Mouse (Mus musculus) intestine, embryonic 14.5 days (tissue): ENCODE results near the gene Dtx2. TPM values are rescaled to one million over a fixed set of nuclear protein-coding genes. Genes with fewer than 3 reads are reported as not detected.
A peak's percentile ranks its signal among the peaks of the same experiment; 100 is the strongest.

Experiments used
- ATAC-seq: fragments of 200-750 bp; cut with Nextera tagmentation; replicated peaks from 2 replicates; pipeline ENCODE4 v1.8.0; 2017; ENCODE audit warnings: low read depth, moderate number of reproducible peaks, moderate TSS enrichment, moderate library complexity; ENCODE audit not compliant: low FRiP score, low TSS enrichment
- DNase-seq: peaks from one replicate; pipeline ENCODE4 v3.0.0-alpha.2; 2018; ENCODE audit warnings: low spot score
- H3K27ac ChIP-seq: fragments of 300-500 bp; sonication (generic); 2 replicates; pipeline ENCODE4 v1.5.1; 2014; ENCODE audit warnings: low read depth, mild to moderate bottlenecking, control low read depth
- H3K27me3 ChIP-seq: fragments of 300-500 bp; sonication (generic); replicated peaks from 2 replicates; pipeline ENCODE4 v1.6.1; 2014; ENCODE audit warnings: low read length, control low read depth; ENCODE audit not compliant: control insufficient read depth, insufficient read depth
- H3K36me3 ChIP-seq: fragments of 300-500 bp; sonication (generic); 2 replicates; pipeline ENCODE4 v1.6.1; 2014; ENCODE audit warnings: low read length, control low read depth; ENCODE audit not compliant: control insufficient read depth, insufficient read depth
- H3K4me1 ChIP-seq: fragments of 300-500 bp; sonication (generic); replicated peaks from 2 replicates; pipeline ENCODE4 v1.6.1; 2014; ENCODE audit warnings: low read length, control low read depth, mixed read lengths; ENCODE audit not compliant: control insufficient read depth, insufficient read depth
- H3K4me2 ChIP-seq: fragments of 300-500 bp; sonication (generic); 2 replicates; pipeline ENCODE4 v1.6.1; 2014; ENCODE audit warnings: low read length
- H3K4me3 ChIP-seq: fragments of 300-500 bp; sonication (generic); 2 replicates; pipeline ENCODE4 v1.5.1; 2014; ENCODE audit warnings: low read depth, low read length, control low read depth, mixed read lengths
- H3K9ac ChIP-seq: fragments of 300-500 bp; sonication (generic); 2 replicates; pipeline ENCODE4 v1.6.1; 2014; ENCODE audit warnings: mild to moderate bottlenecking, low read length
- H3K9me3 ChIP-seq: fragments of 300-500 bp; sonication (generic); 2 replicates; pipeline ENCODE4 v1.6.1; 2016; ENCODE audit warnings: low read length, control low read depth; ENCODE audit not compliant: control insufficient read depth
- WGBS: fragments of 180-500 bp; shearing (Covaris S2); extraction: QIAGEN DNeasy Blood & Tissue Kit; methylation state at CpG from one replicate; pipeline ENCODE4 v1.1.7; 2014; 5-methylcytosine and 5-hydroxymethylcytosine counted together
- polyA plus RNA-seq: library from polyadenylated mRNA; unstranded; fragments of >200 nt; fragmentation: Nextera tagmentation; extraction: Ambion mirVana; gene quantifications from 2 replicates; pipeline ENCODE4 v1.2.1, GENCODE M21; 2014

Dtx2 gene
- polyA plus RNA-seq, 1 experiment from 2014 or later, result 23.2 TPM

- DNase-seq, result no peak
- H3K9me3 ChIP-seq, result no peaks in the 10 kb centered on the region
- WGBS, result 92% methylated on average over 9 of the region's 9 CpGs
- no peak overlapping the region for H3K9ac ChIP-seq
- H3K4me1 ChIP-seq, result no peaks in the 10 kb centered on the region
- no peak overlapping the region for H3K4me2 ChIP-seq
- no peak for ATAC-seq
- H3K36me3 ChIP-seq, result peaks cover 60% of the 10 kb centered on the region
- H3K27ac ChIP-seq, result no peak overlapping the region
- H3K27me3 ChIP-seq, result no peaks in the 10 kb centered on the region
- H3K4me3 ChIP-seq, result no peak overlapping the region
Measured at GRCm38 (mm10) chr5:136026859-136027258, 32.3 kb downstream of the Dtx2 start.

- Histone ChIP-seq H3K9me3 (no peaks in the 10 kb centered on the region), H3K4me2 (no peak overlapping the region), H3K4me1 (no peaks in the 10 kb centered on the region), H3K27me3 (no peaks in the 10 kb centered on the region), H3K36me3 (peaks cover 63% of the 10 kb centered on the region), H3K4me3 (no peak overlapping the region), H3K27ac (no peak overlapping the region), H3K9ac (no peak overlapping the region)
- DNase-seq (no peak), ATAC-seq (no peak)
- 84% methylated on average over 11 of the region's 11 CpGs for WGBS
Measured at GRCm38 (mm10) chr5:136027612-136028311, 33.2 kb downstream of the Dtx2 start.

- DNase-seq (no peak), ATAC-seq (no peak)
- H3K9ac ChIP-seq, result no peak overlapping the region
- no peaks in the 10 kb centered on the region for H3K4me1 ChIP-seq
- WGBS, result 79% methylated on average over 4 of the region's 4 CpGs
- H3K36me3 ChIP-seq, result peaks cover 22% of the 10 kb centered on the region
- no peak overlapping the region for H3K27ac ChIP-seq
- no peak overlapping the region for H3K4me3 ChIP-seq
- no peak overlapping the region for H3K4me2 ChIP-seq
- no peaks in the 10 kb centered on the region for H3K27me3 ChIP-seq
- no peaks in the 10 kb centered on the region for H3K9me3 ChIP-seq
Measured at GRCm38 (mm10) chr5:136034868-136035267, 40.3 kb downstream of the Dtx2 start.

- H3K27ac ChIP-seq, result no peak overlapping the region
- ATAC-seq (no peak), DNase-seq (no peak)
- H3K4me2 ChIP-seq, result no peak overlapping the region
- peaks cover 18% of the 10 kb centered on the region for H3K36me3 ChIP-seq
- 82% methylated on average over 1 of the region's 1 CpGs for WGBS
- H3K4me1 ChIP-seq, result no peaks in the 10 kb centered on the region
- no peaks in the 10 kb centered on the region for H3K27me3 ChIP-seq
- no peak overlapping the region for H3K4me3 ChIP-seq
- no peaks in the 10 kb centered on the region for H3K9me3 ChIP-seq
- no peak overlapping the region for H3K9ac ChIP-seq
Measured at GRCm38 (mm10) chr5:136035285-136035684, 40.7 kb downstream of the Dtx2 start.

- Histone ChIP-seq H3K9me3 (no peaks in the 10 kb centered on the region), H3K9ac (no peak overlapping the region), H3K36me3 (peaks cover 5% of the 10 kb centered on the region), H3K27ac (no peak overlapping the region), H3K4me2 (no peak overlapping the region), H3K27me3 (no peaks in the 10 kb centered on the region), H3K4me1 (no peaks in the 10 kb centered on the region), H3K4me3 (no peak overlapping the region)
- DNase-seq (no peak), ATAC-seq (no peak)
- 92% methylated on average over 1 of the region's 1 CpGs for WGBS
Measured at GRCm38 (mm10) chr5:136036667-136037066, 42.1 kb downstream of the Dtx2 start.

GRCm38 (mm10) chr5:136038258-136039214 lies 43.9 kb downstream of the Dtx2 start, which contains the start of gene Upk3b:
Upk3b (plus strand) TSS chr5:136038496.
- DNase-seq, result peak; percentile 62
- no peak within 1 kb of the TSS for H3K9ac ChIP-seq

GRCm38 (mm10) chr5:136040210-136040609 lies 45.6 kb downstream of the Dtx2 start:
- 0 out of 2 replicates have a peak overlapping the region, but pooled peaks have one; percentile 6 for H3K4me3 ChIP-seq
- 38% methylated on average over 5 of the region's 5 CpGs for WGBS
- no peaks in the 10 kb centered on the region for H3K9me3 ChIP-seq
- no peaks in the 10 kb centered on the region for H3K36me3 ChIP-seq
- DNase-seq (no peak), ATAC-seq (no peak; the same call in 1 of the 2 replicates)
- H3K27me3 ChIP-seq, result no peaks in the 10 kb centered on the region
- H3K27ac ChIP-seq, result no peak overlapping the region
- no peak overlapping the region for H3K9ac ChIP-seq
- H3K4me2 ChIP-seq, result peak overlapping the region; percentile 26; the same call in 1 of the 2 replicates
- H3K4me1 ChIP-seq, result no peaks in the 10 kb centered on the region

More at GRCm38 (mm10) chr5:136038258-136039214, 43.9 kb downstream of the Dtx2 start, which contains the start of gene Upk3b:
- WGBS, result 53% methylated on average over 17 of the region's 17 CpGs
- H3K4me1 ChIP-seq, result no peaks in the 10 kb centered on the region
- peak; percentile 50 for ATAC-seq
- peak within 1 kb of the TSS; percentile 17; the same call in 1 of the 2 replicates for H3K27ac ChIP-seq
- 0 out of 2 replicates have a peak within 1 kb of the TSS, but pooled peaks have one; percentile 7 for H3K4me3 ChIP-seq
- no peaks in the 10 kb centered on the region for H3K9me3 ChIP-seq
- no peak within 1 kb of the TSS for H3K4me2 ChIP-seq
- H3K36me3 ChIP-seq, result no peaks in the 10 kb centered on the region
- no peaks in the 10 kb centered on the region for H3K27me3 ChIP-seq

GRCm38 (mm10) chr5:136041260-136041659 lies 46.7 kb downstream of the Dtx2 start:
- Histone ChIP-seq H3K4me3 (no peak overlapping the region), H3K9me3 (no peaks in the 10 kb centered on the region), H3K4me1 (no peaks in the 10 kb centered on the region), H3K27ac (no peak overlapping the region), H3K36me3 (no peaks in the 10 kb centered on the region), H3K4me2 (no peak overlapping the region), H3K27me3 (no peaks in the 10 kb centered on the region), H3K9ac (no peak overlapping the region)
- no peak for ATAC-seq
- WGBS, result 40% methylated on average over 2 of the region's 2 CpGs
- no peak for DNase-seq
